Mouse (Mus musculus): ENCODE measurements around the gene Mtmr4. TPM values are rescaled to one million over a fixed set of nuclear protein-coding genes. Genes with fewer than 3 reads are reported as not detected.

The Mtmr4 gene
- polyA plus RNA-seq, 1 experiment from 2014 or later: 54.9 TPM

DNA sequence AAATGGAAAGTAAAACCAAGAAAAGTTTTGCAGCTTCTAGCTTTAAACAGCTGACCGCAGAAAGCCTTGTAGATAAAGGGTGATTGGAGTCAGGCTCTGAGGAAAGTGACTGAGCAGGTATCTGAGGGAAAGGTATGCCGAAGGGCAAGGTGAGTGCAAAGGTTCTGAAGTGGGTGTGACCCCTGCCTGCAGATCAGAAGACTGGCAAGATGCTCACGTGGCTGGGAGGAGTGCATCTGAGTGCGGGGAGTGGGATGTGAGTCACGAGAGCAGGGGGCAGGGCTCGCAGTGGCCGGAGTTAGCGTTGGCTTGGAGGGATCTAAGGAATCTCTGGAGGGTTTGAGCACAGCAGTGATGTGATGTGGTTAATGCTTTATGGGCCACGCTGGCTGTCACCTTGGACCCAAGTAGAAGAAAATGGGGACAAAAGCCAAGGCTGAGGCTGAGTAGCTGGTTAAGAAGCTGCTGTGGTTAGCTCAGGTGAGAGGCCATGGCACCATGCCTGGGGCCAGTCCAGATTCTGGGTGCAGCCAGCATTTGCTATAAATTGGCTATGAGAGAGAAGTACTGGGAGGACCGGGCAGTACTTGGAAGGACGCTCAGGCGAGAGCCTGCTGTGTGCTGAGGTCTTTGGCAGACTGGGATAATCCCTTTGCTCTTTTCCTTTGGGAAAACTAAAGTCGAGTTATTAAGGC is 7.6 kb downstream of the Mtmr4 start:
- Histone ChIP-seq H3K9me3 (no peaks in the 10 kb centered on the region), H3K4me2 (replicated peaks) (no peak overlapping the region), H3K36me3 (peaks cover 76% of the 10 kb centered on the region), H3K9ac (no peak overlapping the region), H3K27me3 (no peaks in the 10 kb centered on the region), H3K4me3 (no peak overlapping the region), H3K27ac (no peak overlapping the region), H3K4me1 (peaks cover 20% of the 10 kb centered on the region)
- no peak for ATAC-seq (ENCODE audit: insufficient number of reproducible peaks, insufficient read depth, low FRiP score, low TSS enrichment)
- 89% methylated on average over 13 of the region's 13 CpGs for WGBS

DNA sequence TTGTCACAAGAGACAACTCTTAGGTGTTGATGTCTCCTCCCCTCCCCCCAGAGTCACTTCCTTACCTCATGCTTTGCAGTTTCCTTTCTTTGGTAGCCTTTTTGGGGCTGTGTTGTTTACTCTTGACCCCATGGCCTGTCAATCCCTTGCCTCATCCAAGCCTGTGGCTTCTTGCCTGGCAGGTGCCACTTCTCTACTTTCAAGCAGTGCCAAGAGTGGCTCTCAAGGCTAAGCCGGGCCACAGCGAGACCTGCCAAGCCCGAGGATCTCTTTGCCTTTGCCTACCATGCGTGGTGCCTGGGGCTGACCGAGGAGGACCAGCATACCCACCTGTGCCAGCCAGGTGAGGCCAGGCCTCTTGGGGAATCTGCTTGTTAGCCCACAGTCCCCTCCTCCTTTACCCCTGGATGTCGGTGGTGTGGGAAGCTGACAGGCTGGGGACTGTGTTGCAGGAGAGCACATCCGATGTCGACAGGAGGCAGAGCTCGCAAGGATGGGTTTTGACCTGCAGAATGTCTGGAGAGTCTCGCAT is 8.4 kb downstream of the Mtmr4 start:
- Histone ChIP-seq H3K4me3 (no peak overlapping the region), H3K4me2 (replicated peaks) (no peak overlapping the region), H3K9me3 (no peaks in the 10 kb centered on the region), H3K27ac (no peak overlapping the region), H3K27me3 (no peaks in the 10 kb centered on the region), H3K36me3 (peaks cover 85% of the 10 kb centered on the region), H3K4me1 (peaks cover 13% of the 10 kb centered on the region), H3K9ac (no peak overlapping the region)
- ATAC-seq (ENCODE audit: insufficient number of reproducible peaks, insufficient read depth, low FRiP score, low TSS enrichment): no peak
- 90% methylated on average over 10 of the region's 10 CpGs for WGBS

DNA sequence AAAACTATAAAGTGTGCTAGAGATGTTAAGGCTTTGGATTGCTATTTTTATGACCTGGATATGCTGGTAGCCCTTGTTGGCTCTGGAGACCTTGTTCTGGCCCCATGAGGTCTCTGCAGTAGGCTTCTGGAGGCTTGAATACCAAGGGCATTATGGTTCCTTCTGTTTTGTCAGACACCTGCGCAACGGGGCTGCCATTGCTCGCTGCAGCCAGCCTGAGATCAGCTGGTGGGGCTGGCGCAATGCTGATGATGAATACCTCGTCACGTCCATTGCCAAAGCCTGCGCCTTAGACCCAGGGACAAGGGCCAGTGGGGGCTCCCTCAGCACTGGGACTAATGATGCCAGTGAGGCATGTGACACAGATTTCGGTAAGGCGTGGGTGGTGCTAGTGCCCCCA is 10.3 kb downstream of the Mtmr4 start:
- Histone ChIP-seq H3K27me3 (no peaks in the 10 kb centered on the region), H3K4me1 (no peaks in the 10 kb centered on the region; the same call in 1 of the 2 replicates), H3K9me3 (no peaks in the 10 kb centered on the region), H3K36me3 (peaks cover 97% of the 10 kb centered on the region), H3K27ac (no peak overlapping the region), H3K4me2 (replicated peaks) (no peak overlapping the region), H3K4me3 (no peak overlapping the region), H3K9ac (no peak overlapping the region)
- ATAC-seq (ENCODE audit: insufficient number of reproducible peaks, insufficient read depth, low FRiP score, low TSS enrichment): no peak
- 96% methylated on average over 9 of the region's 9 CpGs for WGBS

DNA sequence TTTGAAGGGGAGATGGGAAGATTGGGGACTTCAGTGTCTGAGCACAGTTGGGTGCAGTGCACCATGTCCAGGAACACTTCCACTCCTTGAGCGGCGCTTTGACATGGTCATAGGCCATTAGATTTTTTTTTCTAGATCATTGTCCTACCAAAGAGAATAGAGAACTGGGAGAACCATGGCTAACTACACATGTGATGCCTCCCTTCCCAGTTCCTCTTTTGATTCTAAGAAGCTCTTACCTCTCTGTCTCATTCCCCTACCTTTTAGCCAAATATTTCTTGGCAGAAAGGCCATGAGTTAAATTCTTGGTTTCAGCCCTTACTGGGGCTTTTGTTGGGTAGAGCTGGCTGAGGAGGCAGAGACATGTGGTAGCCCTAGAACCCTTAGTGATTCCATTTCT is 11.6 kb downstream of the Mtmr4 start:
- 93% methylated on average over 2 of the region's 2 CpGs for WGBS
- ATAC-seq (ENCODE audit: insufficient number of reproducible peaks, insufficient read depth, low FRiP score, low TSS enrichment): no peak

DNA sequence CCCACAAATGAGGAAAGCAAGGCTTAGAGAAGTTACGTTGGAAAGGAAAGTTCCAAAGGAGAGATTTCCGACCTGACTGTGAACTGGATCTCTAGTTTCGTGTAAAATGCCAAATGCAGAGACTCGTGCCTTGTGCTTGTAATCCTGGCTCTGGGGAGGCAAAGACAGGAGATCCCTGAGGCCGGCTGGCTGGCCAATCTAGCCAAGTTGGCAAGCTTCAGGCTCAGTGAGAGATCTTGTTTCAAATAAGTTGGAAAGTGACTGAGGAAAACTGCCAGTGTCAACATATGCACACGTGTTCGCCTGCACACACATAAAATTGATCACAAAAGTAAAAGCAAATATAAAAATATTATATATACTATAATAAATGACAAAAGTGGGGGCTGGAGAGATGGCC is 17.3 kb downstream of the Mtmr4 start:
- no peaks in the 10 kb centered on the region for H3K27me3 ChIP-seq
- no peak for ATAC-seq (ENCODE audit: insufficient number of reproducible peaks, insufficient read depth, low FRiP score, low TSS enrichment)
- no peak overlapping the region for H3K4me2 ChIP-seq (replicated peaks)
- H3K27ac ChIP-seq: no peak overlapping the region
- no peaks in the 10 kb centered on the region for H3K9me3 ChIP-seq
- no peak overlapping the region for H3K4me3 ChIP-seq
- H3K9ac ChIP-seq: no peak overlapping the region
- 84% methylated on average over 7 of the region's 7 CpGs for WGBS
- H3K4me1 ChIP-seq: no peaks in the 10 kb centered on the region
- peaks cover 96% of the 10 kb centered on the region for H3K36me3 ChIP-seq

More for the DNA sequence above, 11.6 kb downstream of the Mtmr4 start:
- Histone ChIP-seq H3K27me3 (no peaks in the 10 kb centered on the region), H3K4me1 (no peaks in the 10 kb centered on the region), H3K4me2 (replicated peaks) (no peak overlapping the region), H3K9ac (no peak overlapping the region), H3K4me3 (no peak overlapping the region), H3K36me3 (peaks cover 97% of the 10 kb centered on the region), H3K27ac (no peak overlapping the region), H3K9me3 (no peaks in the 10 kb centered on the region)

DNA sequence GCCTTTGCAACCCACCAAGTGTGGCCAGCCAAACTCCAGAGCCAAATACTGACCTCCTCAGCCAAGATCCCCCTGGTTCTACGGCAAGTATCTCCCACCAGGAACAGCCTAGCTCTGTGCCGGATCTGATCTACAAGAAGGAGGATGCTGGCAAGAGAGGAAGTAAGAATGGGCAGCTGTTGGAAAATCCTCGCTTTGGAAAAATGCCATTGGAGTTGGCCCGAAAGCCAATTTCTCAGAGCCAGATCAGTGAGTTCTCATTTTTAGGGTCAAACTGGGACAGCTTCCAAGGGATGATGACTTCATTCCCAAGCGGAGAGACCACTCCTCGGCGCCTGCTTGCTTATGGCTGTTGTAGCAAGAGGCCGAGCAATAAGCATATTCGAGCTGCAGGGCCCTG is 19.6 kb downstream of the Mtmr4 start:
- H3K27me3 ChIP-seq: no peaks in the 10 kb centered on the region
- WGBS: 94% methylated on average over 9 of the region's 9 CpGs

DNA sequence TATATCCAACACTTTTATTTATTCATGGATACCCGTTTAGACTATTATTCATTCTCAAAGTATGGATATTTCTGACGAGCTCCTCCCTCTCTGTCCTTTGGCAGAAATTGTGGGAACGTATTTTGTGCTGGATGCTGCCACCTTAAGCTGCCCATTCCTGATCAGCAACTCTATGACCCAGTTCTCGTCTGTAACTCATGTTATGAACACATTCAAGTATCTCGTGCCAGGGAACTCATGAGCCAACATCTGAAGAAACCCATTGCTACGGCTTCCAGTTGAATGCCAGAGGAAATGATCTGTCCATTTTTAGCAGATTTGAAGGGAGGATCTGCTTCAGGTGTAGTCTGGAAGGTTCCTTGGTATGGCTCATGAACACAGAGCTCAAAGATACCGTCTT is 22.0 kb downstream of the Mtmr4 start:
- no peak overlapping the region for H3K27ac ChIP-seq
- 0 out of 2 replicates have a peak, but pooled peaks cover 4% of the 10 kb centered on the region for H3K9me3 ChIP-seq
- peaks cover 89% of the 10 kb centered on the region for H3K36me3 ChIP-seq
- no peak overlapping the region for H3K4me2 ChIP-seq (replicated peaks)
- no peaks in the 10 kb centered on the region for H3K27me3 ChIP-seq
- no peaks in the 10 kb centered on the region for H3K4me1 ChIP-seq
- no peak overlapping the region for H3K9ac ChIP-seq
- ATAC-seq (ENCODE audit: insufficient number of reproducible peaks, insufficient read depth, low FRiP score, low TSS enrichment): no peak
- WGBS: 90% methylated on average over 7 of the region's 7 CpGs
- H3K4me3 ChIP-seq: no peak overlapping the region

More for the DNA sequence above, 19.6 kb downstream of the Mtmr4 start:
- Histone ChIP-seq H3K4me3 (no peak overlapping the region), H3K4me2 (replicated peaks) (no peak overlapping the region), H3K36me3 (peaks cover 94% of the 10 kb centered on the region), H3K9ac (no peak overlapping the region), H3K27ac (no peak overlapping the region), H3K9me3 (0 out of 2 replicates have a peak, but pooled peaks cover under 1% of the 10 kb centered on the region), H3K4me1 (no peaks in the 10 kb centered on the region)
- no peak for ATAC-seq (ENCODE audit: insufficient number of reproducible peaks, insufficient read depth, low FRiP score, low TSS enrichment)

DNA sequence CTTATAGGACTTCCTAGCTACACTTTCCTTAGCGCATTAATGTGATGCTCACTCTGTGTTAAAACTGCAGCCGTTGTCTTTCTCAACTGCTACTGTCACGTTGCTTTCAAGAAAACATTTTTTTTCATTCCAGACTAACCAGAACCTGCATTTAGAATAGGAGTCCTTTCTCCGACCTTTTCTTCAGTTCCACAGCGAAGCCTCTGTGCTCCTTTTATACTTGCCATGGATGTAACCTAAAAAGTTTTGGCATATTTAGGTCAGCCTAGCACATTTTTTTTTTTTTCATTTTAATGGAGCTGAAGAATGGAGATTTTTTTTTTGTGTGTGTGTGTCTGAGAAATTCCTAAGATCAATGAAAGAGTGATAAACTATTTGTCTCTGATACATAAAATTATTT is 23.6 kb downstream of the Mtmr4 start:
- no peak for ATAC-seq (ENCODE audit: insufficient number of reproducible peaks, insufficient read depth, low FRiP score, low TSS enrichment)
- Histone ChIP-seq H3K4me1 (no peaks in the 10 kb centered on the region), H3K9me3 (0 out of 2 replicates have a peak, but pooled peaks cover 4% of the 10 kb centered on the region), H3K4me2 (replicated peaks) (no peak overlapping the region), H3K27ac (no peak overlapping the region), H3K27me3 (no peaks in the 10 kb centered on the region), H3K36me3 (peaks cover 76% of the 10 kb centered on the region), H3K9ac (no peak overlapping the region), H3K4me3 (no peak overlapping the region)
- WGBS: 92% methylated on average over 5 of the region's 5 CpGs

DNA sequence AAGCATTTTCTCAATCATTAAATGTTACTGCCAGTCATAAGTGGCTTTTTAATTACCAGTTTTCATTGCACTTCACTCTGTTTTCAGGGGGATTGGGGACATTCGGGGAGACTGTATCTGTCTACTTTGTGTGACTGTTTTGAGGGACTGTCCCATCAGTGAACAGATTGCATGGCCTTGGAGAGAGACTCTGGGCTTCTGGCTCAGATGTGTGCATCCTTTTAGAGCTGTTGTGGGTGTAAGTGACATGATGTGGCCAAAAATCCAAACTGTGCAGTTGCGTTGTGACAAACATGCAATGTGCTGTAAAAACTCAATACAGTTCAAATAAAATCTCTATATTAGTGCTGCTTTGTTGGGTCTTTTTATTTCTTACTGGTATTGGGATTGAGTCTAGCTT is 24.0 kb downstream of the Mtmr4 start:
- Histone ChIP-seq H3K4me3 (no peak overlapping the region), H3K4me2 (replicated peaks) (no peak overlapping the region), H3K27me3 (no peaks in the 10 kb centered on the region), H3K9me3 (0 out of 2 replicates have a peak, but pooled peaks cover 4% of the 10 kb centered on the region), H3K9ac (no peak overlapping the region), H3K4me1 (no peaks in the 10 kb centered on the region), H3K36me3 (peaks cover 72% of the 10 kb centered on the region), H3K27ac (no peak overlapping the region)
- WGBS: 94% methylated on average over 2 of the region's 2 CpGs
- ATAC-seq (ENCODE audit: insufficient number of reproducible peaks, insufficient read depth, low FRiP score, low TSS enrichment): no peak

DNA sequence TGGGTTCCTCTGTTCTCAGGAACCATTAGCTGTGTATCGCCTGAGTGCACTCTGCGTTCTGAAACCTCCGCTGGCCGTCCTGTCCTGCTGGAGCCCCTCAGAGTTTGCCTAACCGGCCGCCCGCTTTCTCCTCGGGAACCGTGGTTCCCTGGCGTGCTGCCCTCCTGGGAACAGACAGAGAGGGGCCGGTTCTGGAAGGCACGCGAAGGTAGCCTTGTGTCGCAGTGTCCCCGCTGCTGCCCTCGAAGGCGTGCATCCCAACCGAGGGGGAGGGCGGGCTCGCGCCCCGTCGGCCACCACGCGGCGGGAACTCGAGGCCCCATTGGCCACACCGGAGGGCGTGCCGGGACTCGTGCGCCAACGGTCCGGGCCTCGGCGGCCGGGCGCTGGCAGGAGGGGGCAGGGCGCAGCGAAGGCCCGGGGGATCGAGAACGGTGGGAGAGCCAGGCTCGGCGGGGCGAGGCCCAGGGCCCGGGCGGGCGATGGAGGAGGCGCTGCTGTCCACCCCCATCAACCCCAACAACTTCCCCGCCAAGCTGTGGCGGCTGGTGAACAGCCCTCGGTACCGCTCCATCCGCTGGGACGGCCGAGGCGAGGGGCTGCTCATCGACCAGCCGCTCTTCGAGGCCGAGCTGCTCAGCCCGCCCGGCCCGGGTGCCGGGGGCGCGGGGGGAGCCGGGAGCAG is 25.0 kb downstream of the Mtmr4 start, which contains the start of gene Hsf5:
Gene Hsf5 (plus strand): TSS at position 375 of the 685 bp plus-strand sequence.
- H3K4me2 ChIP-seq (replicated peaks): no peak within 1 kb of the TSS
- peaks cover 62% of the 10 kb centered on the region for H3K36me3 ChIP-seq
- 86% methylated on average over 59 of the region's 69 CpGs for WGBS
- H3K4me3 ChIP-seq: no peak within 1 kb of the TSS
- 0 out of 2 replicates have a peak, but pooled peaks cover 4% of the 10 kb centered on the region for H3K9me3 ChIP-seq
- no peaks in the 10 kb centered on the region for H3K4me1 ChIP-seq
- H3K9ac ChIP-seq: no peak within 1 kb of the TSS
- H3K27me3 ChIP-seq: no peaks in the 10 kb centered on the region
- no peak for ATAC-seq (ENCODE audit: insufficient number of reproducible peaks, insufficient read depth, low FRiP score, low TSS enrichment)
- no peak within 1 kb of the TSS for H3K27ac ChIP-seq

DNA sequence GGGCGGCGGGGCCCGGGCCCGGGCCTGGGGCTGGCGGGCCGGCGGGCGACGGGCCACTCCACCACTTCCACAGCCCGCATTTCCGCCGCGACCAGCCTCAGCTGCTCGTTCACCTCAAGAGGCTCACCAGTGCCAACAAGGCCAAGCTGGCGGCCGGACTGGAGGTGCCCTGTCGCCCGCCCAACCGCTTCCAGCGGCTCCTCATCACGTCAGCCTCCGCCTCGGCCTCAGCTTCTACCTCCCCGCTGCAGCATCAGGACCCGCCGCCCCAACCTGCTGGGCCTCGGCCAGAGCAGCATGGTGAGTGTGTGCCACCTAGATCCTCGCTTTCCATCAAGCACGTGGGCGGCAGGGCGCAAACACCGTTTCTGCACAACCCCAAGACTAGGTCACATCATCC is 25.6 kb downstream of the Mtmr4 start:
- Histone ChIP-seq H3K27ac (no peak overlapping the region), H3K4me2 (replicated peaks) (no peak overlapping the region), H3K4me3 (no peak overlapping the region), H3K36me3 (peaks cover 56% of the 10 kb centered on the region), H3K4me1 (no peaks in the 10 kb centered on the region), H3K27me3 (no peaks in the 10 kb centered on the region), H3K9ac (no peak overlapping the region), H3K9me3 (0 out of 2 replicates have a peak, but pooled peaks cover 4% of the 10 kb centered on the region)
- ATAC-seq (ENCODE audit: insufficient number of reproducible peaks, insufficient read depth, low FRiP score, low TSS enrichment): no peak
- WGBS: 95% methylated on average over 32 of the region's 32 CpGs

DNA sequence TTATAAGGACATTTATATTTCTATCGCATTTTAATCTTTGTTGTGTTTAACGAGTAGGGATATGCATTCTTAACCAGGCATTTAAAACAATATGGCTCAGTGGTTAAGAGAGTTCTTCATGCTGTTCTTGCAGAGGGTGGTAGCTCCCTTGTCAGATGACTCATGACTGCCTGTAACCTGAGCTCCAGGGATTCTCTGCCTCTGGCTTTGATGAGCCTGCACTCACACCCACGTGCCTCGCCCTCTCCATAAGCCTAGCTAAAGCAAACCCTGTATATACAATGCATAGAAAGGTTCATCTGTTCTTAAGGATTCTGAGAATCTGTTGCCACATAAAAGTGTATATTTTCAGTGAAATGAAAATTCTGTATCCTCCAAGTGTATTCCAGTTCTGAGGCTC is 31.2 kb downstream of the Mtmr4 start:
- Histone ChIP-seq H3K9me3 (no peaks in the 10 kb centered on the region), H3K9ac (no peak overlapping the region), H3K4me3 (no peak overlapping the region), H3K36me3 (peaks cover 35% of the 10 kb centered on the region), H3K4me1 (no peaks in the 10 kb centered on the region), H3K4me2 (replicated peaks) (no peak overlapping the region), H3K27me3 (no peaks in the 10 kb centered on the region), H3K27ac (no peak overlapping the region)
- 68% methylated on average over 4 of the region's 4 CpGs for WGBS
- ATAC-seq (ENCODE audit: insufficient number of reproducible peaks, insufficient read depth, low FRiP score, low TSS enrichment): no peak

All from embryonic facial prominence, embryonic 12.5 days (tissue).